Mouse (Mus musculus): ENCODE data around the gene Vps72. TPM values are rescaled to one million over a fixed set of nuclear protein-coding genes. Genes with fewer than 3 reads are reported as not detected.

Gene Vps72
- polyA plus RNA-seq, 1 experiment: 83.4 TPM

DNA sequence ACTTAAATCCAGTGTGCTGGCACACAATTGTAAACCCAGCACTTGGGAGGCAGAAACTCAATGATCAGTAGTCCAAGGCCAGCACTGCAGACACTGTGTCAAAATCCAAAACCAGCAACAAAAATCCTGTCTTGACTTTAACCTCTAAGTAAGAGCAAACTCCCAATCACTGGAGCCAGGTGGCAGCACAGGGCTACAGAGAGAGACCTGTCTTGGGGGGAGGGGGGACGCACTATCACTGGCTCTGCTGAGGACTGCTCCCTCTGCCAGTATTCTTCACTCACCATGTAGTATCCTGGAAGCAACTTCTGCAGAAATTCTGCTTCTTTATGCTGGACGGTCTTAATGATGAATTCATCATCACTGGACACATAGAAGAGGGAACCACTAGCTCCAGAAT is 39.2 kb upstream of the Vps72 start:
- TF ChIP-seq USF1 (IDR thresholded peaks at IDR 0.05; ENCODE audit: low read depth) (no peak), MAX (IDR thresholded peaks at IDR 0.05) (no peak), MYOG (IDR thresholded peaks at IDR 0.05; ENCODE audit: control insufficient read depth, extremely low read depth, insufficient read length) (no peak), MYOD1 (IDR thresholded peaks at IDR 0.05; ENCODE audit: control insufficient read depth, insufficient read length, low read depth) (no peak), FOSL1 (IDR thresholded peaks at IDR 0.05; ENCODE audit: insufficient read depth, low read length, poor library complexity, severe bottlenecking) (no peak)

DNA sequence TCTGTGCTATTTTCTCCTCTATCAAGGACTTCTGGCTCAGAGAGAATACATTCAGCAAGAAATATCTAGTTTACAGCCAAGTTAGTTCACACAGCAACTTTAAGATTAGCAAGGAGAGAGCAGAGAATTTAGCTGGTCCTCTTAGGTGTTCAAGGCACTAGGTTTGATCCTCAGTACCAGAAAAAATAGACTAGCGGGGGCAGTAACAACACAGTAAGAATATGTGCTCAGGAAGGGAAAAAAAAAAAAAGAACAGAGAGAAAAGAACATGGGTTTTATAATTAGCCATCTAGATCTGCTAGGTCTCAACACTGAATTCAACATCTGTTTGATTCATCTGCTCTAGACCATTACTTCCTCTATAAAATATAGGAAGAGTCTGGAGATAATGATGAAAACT is 22.8 kb upstream of the Vps72 start:
- H3ac ChIP-seq (ENCODE audit: control insufficient read depth, insufficient read length, low read depth): no peak overlapping the region
- H3K79me3 ChIP-seq (ENCODE audit: low read depth): peaks cover 23% of the 10 kb centered on the region
- no peaks in the 10 kb centered on the region for H3K27me3 ChIP-seq (ENCODE audit: control insufficient read depth, insufficient read depth, insufficient read length)
- TF ChIP-seq CEBPB (IDR thresholded peaks at IDR 0.05; ENCODE audit: low read depth): no peak
- TF ChIP-seq USF1 (IDR thresholded peaks at IDR 0.05; ENCODE audit: low read depth): no peak
- TF ChIP-seq MYOG (IDR thresholded peaks at IDR 0.05; ENCODE audit: control insufficient read depth, extremely low read depth, insufficient read length): no peak
- no peak for TF ChIP-seq MAX (IDR thresholded peaks at IDR 0.05)
- TF ChIP-seq CTCF (IDR thresholded peaks at IDR 0.05; ENCODE audit: control insufficient read depth, insufficient read depth, insufficient read length): no peak
- TF ChIP-seq FOSL1 (IDR thresholded peaks at IDR 0.05; ENCODE audit: insufficient read depth, low read length, poor library complexity, severe bottlenecking): no peak
- TF ChIP-seq MYOD1 (IDR thresholded peaks at IDR 0.05; ENCODE audit: control insufficient read depth, insufficient read length, low read depth): no peak
- peaks cover 54% of the 10 kb centered on the region for H3K79me2 ChIP-seq (ENCODE audit: control insufficient read depth, insufficient read depth)
- peaks cover 5% of the 10 kb centered on the region for H3K36me3 ChIP-seq (ENCODE audit: control insufficient read depth, insufficient read depth)
- H3K4me3 ChIP-seq (ENCODE audit: insufficient read depth, poor library complexity, severe bottlenecking): no peak overlapping the region

More for the DNA sequence above, 39.2 kb upstream of the Vps72 start:
- no peak overlapping the region for H3ac ChIP-seq (ENCODE audit: control insufficient read depth, insufficient read length, low read depth)
- H3K4me3 ChIP-seq (ENCODE audit: insufficient read depth, poor library complexity, severe bottlenecking): no peak overlapping the region
- H3K27me3 ChIP-seq (ENCODE audit: control insufficient read depth, insufficient read depth, insufficient read length): no peaks in the 10 kb centered on the region
- peaks cover 88% of the 10 kb centered on the region for H3K36me3 ChIP-seq (ENCODE audit: control insufficient read depth, insufficient read depth)
- no peaks in the 10 kb centered on the region for H3K79me3 ChIP-seq (ENCODE audit: low read depth)
- no peaks in the 10 kb centered on the region for H3K79me2 ChIP-seq (ENCODE audit: control insufficient read depth, insufficient read depth)

- Histone ChIP-seq H3K27me3 (ENCODE audit: control insufficient read depth, insufficient read depth, insufficient read length) (no peaks in the 10 kb centered on the region), H3K79me2 (ENCODE audit: control insufficient read depth, insufficient read depth) (peaks cover 94% of the 10 kb centered on the region), H3K4me3 (ENCODE audit: insufficient read depth, poor library complexity, severe bottlenecking) (no peak overlapping the region), H3ac (ENCODE audit: control insufficient read depth, insufficient read length, low read depth) (no peak overlapping the region), H3K36me3 (ENCODE audit: control insufficient read depth, insufficient read depth) (peaks cover 15% of the 10 kb centered on the region), H3K79me3 (ENCODE audit: low read depth) (peaks cover 74% of the 10 kb centered on the region)
- TF ChIP-seq FOSL1 (IDR thresholded peaks at IDR 0.05; ENCODE audit: insufficient read depth, low read length, poor library complexity, severe bottlenecking): no peak
- no peak for TF ChIP-seq USF1 (IDR thresholded peaks at IDR 0.05; ENCODE audit: low read depth)
- TF ChIP-seq MYOG (IDR thresholded peaks at IDR 0.05; ENCODE audit: control insufficient read depth, extremely low read depth, insufficient read length): no peak
- TF ChIP-seq MYOD1 (IDR thresholded peaks at IDR 0.05; ENCODE audit: control insufficient read depth, insufficient read length, low read depth): no peak
- no peak for TF ChIP-seq MAX (IDR thresholded peaks at IDR 0.05)
- no peak for TF ChIP-seq CTCF (IDR thresholded peaks at IDR 0.05; ENCODE audit: control insufficient read depth, insufficient read depth, insufficient read length)
- TF ChIP-seq CEBPB (IDR thresholded peaks at IDR 0.05; ENCODE audit: low read depth): no peak
Measured at GRCm38 (mm10) chr3:95100854-95101253, 10.0 kb upstream of the Vps72 start.

GRCm38 (mm10) chr3:95105121-95105520 is 5.7 kb upstream of the Vps72 start:
- Histone ChIP-seq H3K27me3 (ENCODE audit: control insufficient read depth, insufficient read depth, insufficient read length) (no peaks in the 10 kb centered on the region), H3K36me3 (ENCODE audit: control insufficient read depth, insufficient read depth) (peaks cover 15% of the 10 kb centered on the region), H3ac (ENCODE audit: control insufficient read depth, insufficient read length, low read depth) (peak overlapping the region; percentile 30), H3K4me3 (ENCODE audit: insufficient read depth, poor library complexity, severe bottlenecking) (peak overlapping the region; percentile 97), H3K79me3 (ENCODE audit: low read depth) (peaks cover 58% of the 10 kb centered on the region), H3K79me2 (ENCODE audit: control insufficient read depth, insufficient read depth) (peaks cover 65% of the 10 kb centered on the region)
- TF ChIP-seq FOSL1 (IDR thresholded peaks at IDR 0.05; ENCODE audit: insufficient read depth, low read length, poor library complexity, severe bottlenecking): no peak
- no peak for TF ChIP-seq MAX (IDR thresholded peaks at IDR 0.05)
- peak; percentile 61 for TF ChIP-seq CEBPB (IDR thresholded peaks at IDR 0.05; ENCODE audit: low read depth)

GRCm38 (mm10) chr3:95105586-95106337 is 5.1 kb upstream of the Vps72 start:
- TF ChIP-seq USF1 (IDR thresholded peaks at IDR 0.05; ENCODE audit: low read depth) (no peak), FOSL1 (IDR thresholded peaks at IDR 0.05; ENCODE audit: insufficient read depth, low read length, poor library complexity, severe bottlenecking) (no peak), CTCF (IDR thresholded peaks at IDR 0.05; ENCODE audit: control insufficient read depth, insufficient read depth, insufficient read length) (no peak), CEBPB (IDR thresholded peaks at IDR 0.05; ENCODE audit: low read depth) (no peak), MAX (IDR thresholded peaks at IDR 0.05) (no peak), MYOD1 (IDR thresholded peaks at IDR 0.05; ENCODE audit: control insufficient read depth, insufficient read length, low read depth) (no peak), MYOG (IDR thresholded peaks at IDR 0.05; ENCODE audit: control insufficient read depth, extremely low read depth, insufficient read length) (no peak)
- Histone ChIP-seq H3K4me3 (ENCODE audit: insufficient read depth, poor library complexity, severe bottlenecking) (peak overlapping the region; percentile 97), H3K27me3 (ENCODE audit: control insufficient read depth, insufficient read depth, insufficient read length) (no peaks in the 10 kb centered on the region), H3ac (ENCODE audit: control insufficient read depth, insufficient read length, low read depth) (peak overlapping the region; percentile 89), H3K36me3 (ENCODE audit: control insufficient read depth, insufficient read depth) (peaks cover 15% of the 10 kb centered on the region), H3K79me2 (ENCODE audit: control insufficient read depth, insufficient read depth) (peaks cover 59% of the 10 kb centered on the region), H3K79me3 (ENCODE audit: low read depth) (peaks cover 53% of the 10 kb centered on the region)

All from C2C12 (cell line).